Mouse (Mus musculus): ENCODE measurements at regions not wholly inside any gene's neighbourhood (a gene's known extent, or its start where the extent isn't known, plus 50 kb on each side); places are given as distances from the start of the nearest gene placed in this dataset.

DNA sequence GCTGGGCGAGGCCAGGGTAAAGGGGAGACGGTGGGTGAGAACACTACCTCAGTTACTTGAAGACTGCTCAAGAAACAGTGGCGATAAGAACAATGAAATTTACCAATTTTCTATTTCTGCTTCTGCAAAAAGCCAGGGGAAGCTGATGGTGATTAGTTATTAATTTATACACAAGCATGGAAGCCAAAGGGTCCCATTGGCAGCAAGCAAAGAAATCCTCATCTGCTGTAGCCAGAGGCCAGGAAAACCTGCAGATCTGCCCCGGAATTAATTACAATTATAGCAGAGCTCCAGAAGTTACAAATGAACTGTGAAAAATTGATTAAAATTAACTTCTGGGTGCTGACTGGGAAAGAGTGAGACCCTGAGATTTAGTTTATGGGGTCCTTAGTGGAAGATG, 506.2 kb upstream of the Rgma start:
- no peak for TF ChIP-seq CTCF (IDR thresholded peaks at IDR 0.05; ENCODE audit: low read depth)
- DNase-seq (ENCODE audit: low spot score) (no peak), ATAC-seq (replicated peaks; ENCODE audit: low FRiP score, low read depth) (no peak)
- H3K4me2 ChIP-seq (ENCODE audit: low read length): no peak overlapping the region
- H3K36me3 ChIP-seq (ENCODE audit: insufficient read depth, low read length): no peaks in the 10 kb centered on the region
- H3K9me3 ChIP-seq (replicated peaks; ENCODE audit: low read length): no peaks in the 10 kb centered on the region
- no peak overlapping the region for H3K4me3 ChIP-seq (replicated peaks; ENCODE audit: low read depth, low read length)
- H3K27ac ChIP-seq: no peak overlapping the region
- no peak overlapping the region for H3K9ac ChIP-seq (ENCODE audit: low read depth, low read length)
- no peaks in the 10 kb centered on the region for H3K27me3 ChIP-seq (ENCODE audit: insufficient read depth, low read length)
- 86% methylated on average over 4 of the region's 4 CpGs for WGBS
- no peaks in the 10 kb centered on the region for H3K4me1 ChIP-seq (replicated peaks; ENCODE audit: insufficient read depth, low read length)

GRCm38 (mm10) chr7:72900816-72901215, 474.5 kb upstream of the Rgma start:
- WGBS: 73% methylated on average over 6 of the region's 6 CpGs
- Histone ChIP-seq H3K27me3 (ENCODE audit: insufficient read depth, low read length) (no peaks in the 10 kb centered on the region), H3K9ac (ENCODE audit: low read depth, low read length) (no peak overlapping the region), H3K4me1 (replicated peaks; ENCODE audit: insufficient read depth, low read length) (no peaks in the 10 kb centered on the region), H3K9me3 (replicated peaks; ENCODE audit: low read length) (no peaks in the 10 kb centered on the region), H3K4me2 (ENCODE audit: low read length) (no peak overlapping the region), H3K27ac (no peak overlapping the region), H3K4me3 (replicated peaks; ENCODE audit: low read depth, low read length) (no peak overlapping the region), H3K36me3 (ENCODE audit: insufficient read depth, low read length) (no peaks in the 10 kb centered on the region)
- no peak for ATAC-seq (replicated peaks; ENCODE audit: low FRiP score, low read depth)
- no peak for DNase-seq (ENCODE audit: low spot score)
- TF ChIP-seq CTCF (IDR thresholded peaks at IDR 0.05; ENCODE audit: low read depth): no peak

DNA sequence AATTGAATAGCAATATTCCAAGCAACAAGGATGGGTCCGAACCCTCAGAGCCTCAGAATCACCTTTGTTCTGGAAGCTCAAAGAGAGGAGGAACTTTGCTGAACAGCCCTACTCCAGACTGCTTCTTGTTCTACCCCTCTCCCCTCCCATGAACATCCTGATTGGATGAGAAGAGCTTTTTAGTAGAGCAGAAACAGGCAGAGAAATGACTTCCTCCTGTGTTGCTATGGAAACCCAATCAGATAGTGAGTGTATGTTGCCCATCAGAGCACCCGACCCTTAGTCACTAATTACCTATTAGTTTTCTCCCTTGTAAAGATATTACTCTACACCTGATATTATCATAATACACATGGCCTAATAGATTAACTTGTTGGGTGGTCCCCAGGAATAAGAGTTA, 469.4 kb upstream of the Rgma start:
- H3K4me1 ChIP-seq (replicated peaks; ENCODE audit: insufficient read depth, low read length): no peaks in the 10 kb centered on the region
- no peak overlapping the region for H3K9ac ChIP-seq (ENCODE audit: low read depth, low read length)
- H3K4me2 ChIP-seq (ENCODE audit: low read length): no peak overlapping the region
- DNase-seq (ENCODE audit: low spot score): no peak
- H3K27ac ChIP-seq: no peak overlapping the region
- no peak for TF ChIP-seq CTCF (IDR thresholded peaks at IDR 0.05; ENCODE audit: low read depth)
- H3K36me3 ChIP-seq (ENCODE audit: insufficient read depth, low read length): no peaks in the 10 kb centered on the region
- ATAC-seq (replicated peaks; ENCODE audit: low FRiP score, low read depth): no peak
- no peaks in the 10 kb centered on the region for H3K9me3 ChIP-seq (replicated peaks; ENCODE audit: low read length)
- no peaks in the 10 kb centered on the region for H3K27me3 ChIP-seq (ENCODE audit: insufficient read depth, low read length)
- WGBS: 67% methylated on average over 2 of the region's 2 CpGs
- no peak overlapping the region for H3K4me3 ChIP-seq (replicated peaks; ENCODE audit: low read depth, low read length)

DNA sequence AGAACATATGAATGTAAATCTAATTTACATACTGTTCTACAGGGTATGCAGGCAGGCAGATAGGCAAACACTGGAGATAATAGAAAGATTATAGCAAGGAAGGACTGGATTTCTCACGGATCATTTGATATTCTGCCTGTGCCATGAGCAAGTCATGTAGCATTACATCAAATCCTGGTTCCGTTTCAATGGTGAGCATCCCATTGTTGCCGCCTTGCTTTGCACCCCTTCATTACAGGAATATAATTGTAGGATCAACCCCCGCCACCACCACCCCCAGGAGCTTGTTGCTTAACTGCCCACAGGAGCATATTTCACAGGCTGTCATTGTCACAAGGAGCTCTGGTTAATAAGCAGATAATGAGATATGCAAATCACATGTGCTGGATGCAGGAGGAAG, 468.8 kb upstream of the Rgma start:
- no peak for TF ChIP-seq CTCF (IDR thresholded peaks at IDR 0.05; ENCODE audit: low read depth)
- H3K4me1 ChIP-seq (replicated peaks; ENCODE audit: insufficient read depth, low read length): no peaks in the 10 kb centered on the region
- no peak overlapping the region for H3K4me3 ChIP-seq (replicated peaks; ENCODE audit: low read depth, low read length)
- H3K27me3 ChIP-seq (ENCODE audit: insufficient read depth, low read length): no peaks in the 10 kb centered on the region
- H3K36me3 ChIP-seq (ENCODE audit: insufficient read depth, low read length): no peaks in the 10 kb centered on the region
- no peak overlapping the region for H3K27ac ChIP-seq
- WGBS: 71% methylated on average over 4 of the region's 4 CpGs
- no peak overlapping the region for H3K9ac ChIP-seq (ENCODE audit: low read depth, low read length)
- DNase-seq (ENCODE audit: low spot score): no peak
- H3K9me3 ChIP-seq (replicated peaks; ENCODE audit: low read length): no peaks in the 10 kb centered on the region
- no peak overlapping the region for H3K4me2 ChIP-seq (ENCODE audit: low read length)
- ATAC-seq (replicated peaks; ENCODE audit: low FRiP score, low read depth): no peak

- no peaks in the 10 kb centered on the region for H3K4me1 ChIP-seq (replicated peaks; ENCODE audit: insufficient read depth, low read length)
- H3K36me3 ChIP-seq (ENCODE audit: insufficient read depth, low read length): no peaks in the 10 kb centered on the region
- no peaks in the 10 kb centered on the region for H3K9me3 ChIP-seq (replicated peaks; ENCODE audit: low read length)
- no peak for TF ChIP-seq CTCF (IDR thresholded peaks at IDR 0.05; ENCODE audit: low read depth)
- DNase-seq (ENCODE audit: low spot score) (no peak), ATAC-seq (replicated peaks; ENCODE audit: low FRiP score, low read depth) (no peak)
- no peak overlapping the region for H3K4me3 ChIP-seq (replicated peaks; ENCODE audit: low read depth, low read length)
- no peak overlapping the region for H3K27ac ChIP-seq
- H3K4me2 ChIP-seq (ENCODE audit: low read length): no peak overlapping the region
- 55% methylated on average over 20 of the region's 20 CpGs for WGBS
- no peaks in the 10 kb centered on the region for H3K27me3 ChIP-seq (ENCODE audit: insufficient read depth, low read length)
- no peak overlapping the region for H3K9ac ChIP-seq (ENCODE audit: low read depth, low read length)
Measured at GRCm38 (mm10) chr7:72926772-72927380, 448.4 kb upstream of the Rgma start.

- no peak overlapping the region for H3K4me2 ChIP-seq (ENCODE audit: low read length)
- H3K36me3 ChIP-seq (ENCODE audit: insufficient read depth, low read length): no peaks in the 10 kb centered on the region
- ATAC-seq (replicated peaks; ENCODE audit: low FRiP score, low read depth) (no peak), DNase-seq (ENCODE audit: low spot score) (no peak)
- no peak overlapping the region for H3K4me3 ChIP-seq (replicated peaks; ENCODE audit: low read depth, low read length)
- H3K9ac ChIP-seq (ENCODE audit: low read depth, low read length): no peak overlapping the region
- H3K27me3 ChIP-seq (ENCODE audit: insufficient read depth, low read length): no peaks in the 10 kb centered on the region
- H3K27ac ChIP-seq: no peak overlapping the region
- WGBS: 82% methylated on average over 2 of the region's 2 CpGs
- H3K9me3 ChIP-seq (replicated peaks; ENCODE audit: low read length): no peaks in the 10 kb centered on the region
- no peak for TF ChIP-seq CTCF (IDR thresholded peaks at IDR 0.05; ENCODE audit: low read depth)
- no peaks in the 10 kb centered on the region for H3K4me1 ChIP-seq (replicated peaks; ENCODE audit: insufficient read depth, low read length)
Measured at GRCm38 (mm10) chr7:72938842-72939241, 436.5 kb upstream of the Rgma start.

DNA sequence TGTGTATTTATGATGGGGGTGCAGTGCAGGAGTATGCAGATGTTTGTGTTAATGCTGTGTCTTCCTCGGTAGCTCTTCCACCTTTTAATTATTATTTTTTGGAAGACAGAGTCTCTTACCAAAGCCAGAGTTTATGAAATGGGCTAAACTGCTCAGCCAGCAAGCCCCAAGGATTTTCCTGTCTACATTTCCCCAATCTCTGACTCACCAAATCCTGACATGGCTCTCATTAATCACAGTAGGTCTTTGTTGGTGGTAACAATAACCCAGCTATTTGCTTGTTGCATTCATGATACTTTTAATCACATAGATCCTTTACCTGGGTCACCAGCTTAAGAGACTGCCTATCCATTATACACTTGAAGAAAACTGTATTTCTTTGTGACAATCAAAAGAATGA, 427.8 kb upstream of the Rgma start:
- DNase-seq (ENCODE audit: low spot score) (no peak), ATAC-seq (replicated peaks; ENCODE audit: low FRiP score, low read depth) (no peak)
- no peak overlapping the region for H3K9ac ChIP-seq (ENCODE audit: low read depth, low read length)
- WGBS: 77% methylated on average over 1 of the region's 1 CpGs
- no peaks in the 10 kb centered on the region for H3K36me3 ChIP-seq (ENCODE audit: insufficient read depth, low read length)
- no peak for TF ChIP-seq CTCF (IDR thresholded peaks at IDR 0.05; ENCODE audit: low read depth)
- H3K4me1 ChIP-seq (replicated peaks; ENCODE audit: insufficient read depth, low read length): no peaks in the 10 kb centered on the region
- H3K27me3 ChIP-seq (ENCODE audit: insufficient read depth, low read length): no peaks in the 10 kb centered on the region
- no peak overlapping the region for H3K27ac ChIP-seq
- no peaks in the 10 kb centered on the region for H3K9me3 ChIP-seq (replicated peaks; ENCODE audit: low read length)
- no peak overlapping the region for H3K4me2 ChIP-seq (ENCODE audit: low read length)
- no peak overlapping the region for H3K4me3 ChIP-seq (replicated peaks; ENCODE audit: low read depth, low read length)
